Mouse (Mus musculus) WW6 (cell line): Measurements from ENCODE around the gene Nprl2.

ENCODE experiments used
- DNase-seq: peaks from one replicate; pipeline ENCODE4 v3.0.0-alpha.2; 2013; ENCODE audit warnings: low read depth, low spot score

The Nprl2 gene

DNA sequence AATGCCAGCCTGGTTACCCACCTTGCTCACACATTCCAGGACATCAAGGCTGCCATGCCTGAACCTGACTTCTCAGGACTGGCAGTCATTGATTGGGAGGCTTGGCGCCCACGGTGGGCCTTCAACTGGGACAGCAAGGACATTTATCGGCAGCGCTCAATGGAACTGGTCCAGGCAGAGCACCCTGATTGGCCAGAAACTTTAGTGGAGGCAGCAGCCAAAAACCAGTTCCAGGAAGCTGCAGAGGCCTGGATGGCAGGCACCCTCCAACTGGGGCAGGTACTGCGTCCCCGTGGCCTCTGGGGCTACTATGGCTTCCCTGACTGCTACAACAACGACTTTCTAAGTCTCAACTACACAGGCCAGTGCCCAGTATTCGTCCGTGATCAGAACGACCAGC is 35.8 kb downstream of the Nprl2 start:
- no peak for DNase-seq

DNA sequence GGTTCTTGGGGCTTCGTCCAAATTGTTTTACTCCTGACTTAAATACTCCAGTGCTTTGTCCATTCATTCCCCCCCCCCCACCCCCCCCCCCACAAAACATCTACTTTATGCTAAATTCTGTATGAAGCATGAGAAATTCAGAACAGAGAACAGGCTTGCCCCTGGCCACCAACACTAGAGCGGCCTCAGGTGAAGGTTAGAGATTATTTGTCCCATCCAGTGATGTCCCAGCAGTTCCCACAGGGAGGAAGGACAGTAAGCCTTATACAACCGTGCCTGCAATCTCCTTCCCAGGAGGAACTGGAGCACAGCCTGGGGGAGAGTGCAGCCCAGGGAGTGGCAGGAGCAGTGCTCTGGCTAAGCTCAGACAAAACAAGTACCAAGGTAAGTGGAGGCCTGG is 36.6 kb downstream of the Nprl2 start, which contains the start of gene Naa80:
TSS of gene Naa80 (plus strand) at position 301 of the 400 bp plus-strand sequence.
- no peak for DNase-seq

DNA sequence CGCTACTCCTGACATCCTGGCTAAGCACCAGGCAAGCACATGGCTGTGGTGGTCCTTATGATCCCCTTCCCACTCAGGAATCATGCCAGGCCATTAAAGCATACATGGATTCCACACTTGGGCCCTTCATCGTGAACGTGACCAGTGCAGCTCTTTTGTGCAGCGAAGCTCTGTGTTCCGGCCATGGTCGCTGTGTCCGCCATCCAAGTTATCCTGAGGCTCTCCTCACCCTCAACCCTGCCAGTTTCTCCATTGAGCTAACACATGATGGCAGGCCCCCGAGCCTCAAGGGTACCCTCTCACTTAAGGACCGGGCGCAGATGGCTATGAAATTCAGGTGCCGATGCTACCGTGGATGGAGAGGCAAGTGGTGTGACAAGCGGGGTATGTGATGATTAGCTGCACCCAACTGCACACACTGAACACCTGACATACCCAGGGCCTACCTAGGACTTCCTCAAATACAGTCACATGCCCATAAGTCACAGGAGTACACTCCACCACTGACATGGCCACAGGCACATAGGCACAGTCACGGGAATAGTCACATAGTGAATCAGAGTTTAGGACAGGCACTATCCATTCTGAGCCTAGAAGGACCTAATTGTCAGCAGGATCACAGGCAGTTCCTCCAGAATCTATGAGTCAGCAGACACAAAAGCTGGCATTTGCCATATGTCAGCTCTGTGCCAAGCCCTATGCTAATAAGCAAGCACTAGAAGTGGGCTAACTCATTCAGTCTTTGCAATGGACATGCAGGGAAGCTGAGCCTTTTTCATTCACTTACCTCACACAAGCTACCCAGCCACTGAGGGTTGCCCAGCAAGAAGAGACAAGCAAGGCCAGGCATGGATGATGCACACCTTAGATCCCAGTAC is 37.2 kb downstream of the Nprl2 start:
- DNase-seq: no peak

DNA sequence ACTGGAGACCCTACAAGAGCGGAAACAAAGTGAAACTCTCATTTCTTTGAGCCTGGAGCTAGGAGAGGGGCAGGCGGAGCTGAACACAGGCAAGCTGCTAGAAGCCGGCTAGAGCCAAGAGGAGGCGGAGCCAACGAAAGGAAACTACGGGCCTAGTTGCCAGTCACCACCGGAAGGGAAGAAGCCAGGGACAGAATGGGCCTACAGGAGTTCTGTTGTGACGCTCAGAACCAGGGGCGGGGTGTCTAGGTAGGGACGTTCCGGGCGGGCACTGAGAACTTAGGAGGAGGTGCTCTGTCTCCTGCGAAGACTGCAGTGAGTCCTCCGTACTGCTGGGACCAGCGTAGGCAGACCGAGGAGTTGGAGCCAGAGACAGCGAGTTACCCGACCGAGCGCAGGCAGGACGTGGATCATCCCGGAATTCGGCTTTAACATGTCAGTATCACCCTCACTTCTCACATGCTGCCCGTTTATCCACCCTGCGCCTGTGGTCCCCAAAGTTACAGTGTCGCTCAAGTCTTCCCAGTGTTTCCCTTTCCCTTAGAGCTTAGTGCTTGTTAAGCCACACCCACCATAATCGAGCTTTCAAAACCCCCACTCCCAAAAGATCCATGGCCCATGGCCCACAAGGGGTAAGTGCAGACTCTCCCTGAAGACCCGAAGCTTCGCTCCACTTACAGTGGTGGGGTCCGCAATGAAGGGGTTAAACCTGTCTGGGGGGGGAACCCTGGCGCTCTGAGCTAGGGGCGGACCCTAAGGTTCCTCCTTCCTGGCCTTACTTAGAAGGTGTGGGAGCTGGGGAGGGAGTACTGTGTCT is 38.7 kb downstream of the Nprl2 start, which contains the start of gene Hyal3:
TSS of gene Hyal3 (plus strand) at position 318 of the 817 bp plus-strand sequence.
- DNase-seq: no peak

DNA sequence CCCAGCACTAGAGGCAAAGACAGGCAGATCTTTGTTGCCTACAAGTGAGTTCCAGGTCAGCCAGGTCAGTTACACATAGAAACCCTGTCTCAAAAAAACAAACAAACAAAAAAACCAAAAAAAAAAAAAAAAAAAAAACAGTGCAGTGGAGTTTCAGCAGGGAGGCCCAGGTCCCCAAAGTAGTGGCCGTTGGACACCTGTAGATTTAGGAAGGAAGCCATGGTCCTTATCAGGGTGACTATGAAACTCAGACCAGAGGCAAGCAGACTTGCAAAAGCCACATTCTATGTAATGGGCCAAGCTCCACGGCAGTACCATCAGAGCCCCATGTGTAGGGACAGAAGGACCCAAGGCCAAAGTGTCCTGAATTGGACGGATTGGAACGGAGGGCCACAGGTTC is 39.6 kb downstream of the Nprl2 start:
- no peak for DNase-seq

DNA sequence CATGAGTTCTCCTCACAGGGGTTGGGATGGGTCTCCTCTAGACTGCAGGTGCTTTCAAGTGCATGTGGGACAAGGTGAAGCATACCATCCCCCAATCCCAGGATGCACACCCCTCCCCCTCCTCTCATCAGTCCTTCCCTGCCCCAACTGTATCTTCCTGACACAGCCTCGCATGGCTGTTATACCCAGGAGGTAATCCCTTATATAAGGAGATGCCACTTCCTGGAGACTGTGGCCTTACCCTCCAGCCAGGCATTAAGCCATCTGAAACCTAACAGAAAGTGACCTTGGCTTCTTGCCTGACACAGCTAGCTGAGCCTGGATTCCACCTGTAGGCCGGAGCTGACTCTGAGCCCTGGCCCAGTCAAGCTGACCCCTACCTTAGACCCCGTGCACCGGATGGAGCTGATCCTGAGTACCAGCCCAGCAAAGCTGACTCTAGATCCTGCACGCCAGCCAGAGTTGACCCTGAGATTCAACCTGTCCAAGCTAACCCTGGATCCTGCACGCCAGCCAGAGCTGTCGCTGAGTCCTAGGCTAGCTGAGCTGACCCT is 40.6 kb downstream of the Nprl2 start:
- DNase-seq: no peak

DNA sequence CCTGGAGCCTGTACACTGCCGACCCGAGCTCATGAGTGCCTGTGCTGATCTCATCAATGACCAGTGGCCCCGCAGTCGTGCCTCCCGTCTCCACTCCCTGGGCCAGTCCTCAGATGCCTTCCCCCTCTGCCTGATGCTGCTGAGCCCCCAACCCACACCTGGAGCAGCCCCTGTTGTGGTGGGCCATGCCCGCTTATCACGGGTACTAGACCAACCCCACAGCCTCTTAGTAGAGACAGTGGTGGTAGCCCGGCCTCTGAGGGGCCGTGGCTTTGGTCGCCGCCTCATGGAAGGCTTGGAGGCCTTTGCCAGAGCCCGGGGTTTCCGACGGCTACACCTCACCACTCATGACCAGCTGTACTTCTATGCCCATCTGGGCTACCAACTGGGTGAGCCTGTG is 41.1 kb downstream of the Nprl2 start:
- no peak for DNase-seq

DNA sequence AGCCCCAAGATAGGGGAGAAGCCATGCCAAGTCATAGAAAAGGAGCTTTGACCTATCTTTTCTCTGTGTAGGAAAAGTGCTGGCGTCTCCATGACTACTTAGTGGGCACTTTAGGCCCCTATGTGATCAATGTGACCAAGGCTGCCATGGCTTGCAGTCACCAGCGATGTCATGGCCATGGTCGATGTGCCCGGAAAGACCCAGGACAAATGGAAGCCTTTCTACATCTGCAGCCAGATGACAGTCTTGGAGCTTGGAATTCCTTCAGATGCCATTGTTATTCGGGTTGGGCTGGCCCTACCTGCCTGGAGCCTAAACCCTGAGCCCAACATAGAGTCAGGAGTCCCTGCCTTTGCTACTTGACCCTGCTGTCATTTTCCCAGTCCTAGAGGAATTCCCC is 44.5 kb downstream of the Nprl2 start:
- DNase-seq: no peak

DNA sequence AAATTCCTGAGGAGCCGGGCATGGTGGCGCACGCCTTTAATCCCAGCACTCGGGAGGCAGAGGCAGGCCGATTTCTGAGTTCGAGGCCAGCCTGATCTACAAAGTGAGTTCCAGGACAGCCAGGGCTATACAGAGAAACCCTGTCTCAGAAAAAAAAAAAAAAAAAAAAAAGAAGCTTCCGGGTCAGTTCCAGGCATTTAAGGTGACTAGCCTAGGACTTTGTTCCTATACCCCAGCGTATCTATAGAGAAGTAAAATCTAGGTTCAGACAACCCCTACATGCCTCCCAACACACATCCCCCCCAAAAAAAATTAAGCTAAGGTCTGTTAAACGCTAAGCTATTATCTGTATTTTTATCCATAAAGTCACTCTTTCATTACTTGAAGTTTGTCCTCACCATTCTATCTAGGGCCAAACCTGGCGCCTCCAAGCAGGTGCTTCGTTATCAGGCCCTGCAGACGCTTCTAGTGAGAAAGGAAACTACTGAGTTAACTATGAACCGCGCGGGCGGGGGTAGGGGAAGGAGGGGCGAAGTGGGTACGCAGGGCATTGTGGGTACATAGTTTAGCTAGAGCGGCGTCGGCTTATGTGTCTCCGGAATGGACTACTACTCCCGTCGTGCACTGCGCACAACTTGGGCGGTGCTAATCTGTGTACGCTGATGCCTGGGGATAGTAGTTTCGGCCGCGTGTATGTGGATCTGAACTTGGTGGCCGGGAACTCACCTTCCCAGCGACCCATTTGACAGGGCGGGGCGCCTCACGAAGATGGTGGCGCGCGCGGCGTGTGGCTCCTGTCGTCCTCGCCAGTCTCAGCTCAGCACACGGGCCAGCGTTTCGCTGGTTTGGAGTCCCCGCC is 45.2 kb downstream of the Nprl2 start, which contains the start of gene Ifrd2:
TSS of gene Ifrd2 (plus strand) at position 669 of the 859 bp plus-strand sequence.
- peak; percentile 95 for DNase-seq

DNA sequence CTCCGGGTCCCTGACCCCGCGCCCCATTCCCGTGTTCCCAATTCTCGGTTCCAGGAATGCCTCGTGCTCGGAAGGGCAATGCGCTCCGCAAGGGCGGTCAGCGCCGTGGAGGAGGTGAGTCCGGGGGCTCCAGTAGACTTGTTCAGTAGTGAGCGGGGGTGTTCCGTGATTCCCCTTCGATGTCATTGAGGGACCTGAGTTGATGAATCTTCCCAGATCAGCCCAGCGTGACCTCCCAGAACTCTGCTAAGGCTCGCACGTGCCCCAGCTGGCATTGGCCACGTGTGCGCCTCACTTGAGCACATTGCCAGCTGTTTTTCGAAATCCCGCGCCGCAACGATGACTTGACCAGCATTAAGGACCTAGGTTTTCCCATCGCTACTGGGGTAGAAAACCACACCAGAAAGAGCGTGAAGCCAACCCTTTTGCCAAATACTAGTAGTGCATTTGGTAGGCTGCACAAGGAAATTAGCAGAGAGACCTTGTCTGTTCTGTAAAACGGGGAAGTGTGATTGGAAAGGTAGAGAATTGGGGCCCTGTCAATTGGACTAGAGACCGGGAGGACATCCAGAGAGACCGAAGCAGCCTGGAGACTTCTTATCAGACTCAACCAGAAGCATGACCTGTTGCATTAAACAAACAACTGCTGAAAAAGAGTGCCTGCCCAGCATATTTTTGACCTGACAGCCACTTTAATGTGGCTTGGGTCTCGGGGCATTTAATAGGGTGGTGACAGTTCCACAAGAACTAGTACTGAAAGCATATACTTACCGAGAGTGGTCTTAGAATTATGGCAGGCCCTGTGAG is 46.0 kb downstream of the Nprl2 start:
- no peak for DNase-seq

DNA sequence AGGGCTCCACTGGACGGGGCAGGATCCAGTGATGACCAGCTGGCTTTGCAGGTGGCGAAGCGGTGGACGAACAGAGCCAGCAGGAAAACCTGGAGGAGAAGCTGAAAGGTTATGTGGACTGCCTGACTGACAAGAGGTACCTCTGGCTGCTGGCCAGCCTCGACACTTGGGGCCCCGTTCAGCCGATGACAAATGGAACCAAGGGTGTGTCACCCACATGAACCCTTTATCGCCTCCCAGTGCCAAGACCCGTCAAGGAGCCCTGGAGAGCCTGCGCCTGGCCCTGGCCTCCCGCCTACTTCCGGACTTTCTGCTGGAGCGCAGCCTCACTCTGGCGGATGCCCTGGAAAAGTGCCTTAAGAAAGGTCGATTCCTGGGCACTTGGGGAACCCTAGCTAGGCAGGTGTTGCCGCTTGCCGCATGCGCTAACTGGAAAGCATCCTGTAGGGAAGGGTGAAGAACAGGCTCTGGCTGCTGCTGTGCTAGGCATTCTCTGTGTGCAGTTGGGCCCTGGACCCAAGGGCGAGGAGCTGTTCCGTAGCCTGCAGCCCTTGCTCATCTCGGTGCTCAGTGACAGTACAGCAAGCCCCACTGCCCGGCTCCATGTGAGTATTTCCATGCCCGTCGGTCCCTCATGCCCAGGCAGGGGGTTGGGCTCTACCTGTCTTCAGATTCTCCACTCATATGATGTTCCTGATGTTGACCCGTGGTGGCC is 48.2 kb downstream of the Nprl2 start:
- DNase-seq: no peak

DNA sequence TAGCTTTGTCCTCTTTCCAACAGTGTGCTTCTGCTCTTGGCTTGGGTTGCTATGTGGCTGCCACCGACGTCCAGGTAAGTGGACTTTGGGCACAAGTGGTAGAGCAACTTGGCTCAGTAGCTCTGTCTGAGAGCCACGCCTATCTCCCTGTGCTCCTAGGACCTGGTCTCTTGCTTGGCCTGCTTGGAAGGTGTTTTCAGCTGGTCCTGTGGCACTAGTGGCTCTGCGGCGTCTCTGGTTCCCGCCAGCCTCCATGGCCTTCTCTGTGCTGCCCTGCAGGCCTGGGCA is 48.7 kb downstream of the Nprl2 start:
- no peak for DNase-seq

DNA sequence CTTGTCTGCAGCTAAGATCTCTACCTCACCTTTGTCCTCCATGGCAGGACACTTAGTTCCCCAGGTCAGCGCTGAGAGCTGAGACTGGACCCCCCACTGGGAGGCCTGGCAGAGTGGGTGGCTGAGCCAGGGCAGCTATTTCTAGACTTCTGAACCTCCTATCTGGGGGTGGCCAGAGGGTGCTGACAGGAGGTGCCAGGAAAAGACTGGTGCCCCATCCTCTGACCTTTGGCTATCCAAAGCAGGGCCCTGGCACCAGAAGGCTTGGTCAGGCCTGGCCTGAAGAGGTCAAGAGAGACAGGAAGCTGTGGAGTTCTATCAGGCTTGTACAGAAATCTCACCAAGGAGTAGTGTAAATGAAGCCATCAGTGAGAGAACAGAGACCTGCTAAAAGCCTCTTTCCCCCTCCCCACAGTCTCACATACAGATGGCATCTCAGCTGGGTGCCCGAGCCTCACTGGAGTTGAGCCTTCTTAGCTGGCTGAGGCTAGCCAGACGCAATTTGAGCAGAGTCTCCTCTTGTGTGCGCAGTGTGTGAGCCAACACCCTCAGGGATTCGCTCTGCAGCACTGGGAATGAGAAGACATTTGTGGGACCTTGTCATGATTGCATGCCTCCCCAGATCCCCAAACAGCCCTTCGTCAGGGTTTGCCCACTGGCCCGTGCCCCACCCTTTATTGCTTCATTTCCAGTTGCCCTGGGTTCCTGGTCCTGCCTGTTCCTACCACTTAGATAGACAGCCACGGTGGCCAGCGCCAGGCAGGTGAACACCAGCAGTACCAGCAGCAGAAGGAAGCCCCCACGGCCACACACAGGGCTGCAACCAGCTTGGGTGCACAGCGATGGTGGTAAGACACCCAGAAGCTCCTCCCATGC is 51.3 kb downstream of the Nprl2 start:
- DNase-seq: no peak

DNA sequence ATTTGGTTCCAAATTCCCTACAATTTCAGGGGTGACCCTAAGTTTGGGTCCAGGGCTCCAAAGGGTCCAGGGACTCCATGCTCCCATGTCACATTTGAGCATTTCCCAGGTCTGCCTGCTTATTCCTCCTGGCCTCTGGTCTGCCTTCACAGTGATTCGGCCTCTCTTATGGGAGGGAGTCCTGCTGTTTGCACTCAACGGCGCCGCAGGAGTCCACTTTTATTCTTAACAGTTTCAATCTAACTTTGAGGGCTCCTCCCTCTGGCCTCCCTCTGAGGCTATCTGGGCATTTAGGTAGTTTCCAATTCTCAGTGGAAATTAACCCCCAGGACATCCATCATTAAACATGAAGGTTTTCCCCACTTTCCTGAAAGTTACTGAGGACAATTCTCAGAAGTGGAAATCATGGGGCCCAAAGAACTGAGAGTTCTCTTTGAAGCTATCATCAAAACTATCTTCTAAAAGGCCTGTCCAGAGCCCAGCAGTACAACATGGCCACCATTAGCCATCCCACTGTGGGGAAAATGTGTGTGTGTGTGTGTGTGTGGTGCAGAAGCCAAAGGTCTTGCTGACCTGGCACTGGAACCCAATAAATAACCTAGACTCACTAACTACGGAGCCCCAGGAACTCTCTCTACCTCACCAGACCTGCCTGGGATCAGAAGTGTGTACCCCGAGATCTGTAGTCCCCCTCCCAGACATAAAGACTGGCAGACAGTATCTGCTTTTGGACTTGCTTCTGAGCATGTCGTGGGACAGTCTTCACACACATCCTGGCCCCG is 52.4 kb downstream of the Nprl2 start:
- no peak for DNase-seq
